Mouse (Mus musculus) lung, postnatal 10 days (tissue): ENCODE data around the gene Dpm2.

ENCODE experiments used
- DNase-seq: peaks from one replicate; pipeline ENCODE4 v3.0.0; 2021

Gene Dpm2

DNA sequence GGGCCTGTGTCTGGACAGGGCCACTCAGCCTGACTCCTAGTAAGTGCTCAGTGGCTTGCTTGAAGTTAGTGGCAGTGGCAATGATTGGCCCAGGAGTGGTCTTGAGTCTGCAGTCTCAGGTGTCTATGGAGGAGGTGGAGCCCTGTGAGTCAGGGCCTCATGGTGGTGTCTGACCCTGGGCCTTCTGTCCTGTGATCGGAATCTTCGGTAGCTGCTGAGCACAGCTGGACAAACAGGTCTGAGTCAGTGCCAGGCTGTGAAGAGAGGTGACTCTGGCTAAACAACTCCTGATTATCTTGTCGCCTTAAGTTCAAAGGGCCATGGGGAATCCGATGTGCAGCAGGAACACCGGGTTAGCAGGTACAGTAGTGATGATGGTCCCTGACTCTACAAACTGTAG lies 23.3 kb upstream of the Dpm2 start:
- DNase-seq, result no peak

DNA sequence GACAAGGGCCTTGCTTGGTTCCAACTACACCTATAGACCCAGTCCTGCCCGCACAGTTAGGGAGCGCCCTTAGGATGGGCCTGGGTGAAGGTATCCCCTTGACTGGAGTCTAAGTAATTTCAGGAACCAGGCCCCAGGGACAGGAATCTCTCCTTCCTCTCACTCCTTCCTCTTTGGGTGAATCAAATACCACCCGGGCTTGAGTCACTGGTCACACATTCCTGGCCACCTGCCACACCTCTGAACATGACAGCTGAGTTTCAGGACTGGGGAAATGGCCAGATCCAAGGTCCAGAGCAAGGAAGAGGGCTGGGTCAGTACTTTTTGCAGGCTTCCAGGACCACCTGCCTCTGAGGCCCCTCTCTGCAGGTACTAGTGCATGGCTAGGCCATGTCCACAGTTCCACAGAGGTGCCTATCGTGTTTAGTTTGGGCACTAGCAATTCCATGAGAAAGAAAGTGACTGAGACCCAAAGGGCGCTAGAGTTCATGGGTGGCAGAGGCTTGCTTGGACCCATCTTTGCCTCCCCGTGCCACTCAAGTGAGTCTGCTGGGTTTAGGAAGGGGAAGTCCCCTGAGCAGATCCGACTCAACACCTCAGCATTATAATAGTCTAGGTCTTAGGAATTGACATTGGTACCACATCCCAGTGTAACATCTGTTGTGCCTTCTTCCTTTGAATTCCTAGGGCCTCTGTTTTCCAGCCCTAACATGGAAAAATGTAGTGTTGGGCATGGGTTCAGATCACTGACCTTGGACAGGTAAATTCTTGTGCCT lies 22.5 kb upstream of the Dpm2 start:
- DNase-seq, result peak; percentile 40

DNA sequence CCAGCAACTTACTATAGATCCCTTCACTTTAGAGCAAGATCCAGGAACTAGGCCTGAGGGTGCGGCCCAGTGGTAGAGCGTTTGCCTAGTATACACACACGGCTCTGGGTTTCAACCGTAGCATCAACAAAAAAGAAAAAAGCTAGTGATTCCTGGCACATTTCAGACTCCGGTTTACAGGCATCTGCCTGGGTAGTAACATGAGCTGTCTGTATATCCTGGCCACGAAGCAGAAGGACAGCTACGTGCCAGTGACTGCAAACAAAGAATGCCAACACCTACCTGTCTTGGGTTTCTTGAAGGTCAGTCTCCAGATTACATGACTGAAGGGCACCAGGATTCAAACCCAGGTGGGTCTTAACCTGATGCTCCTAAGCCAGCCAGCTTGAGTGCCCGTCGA lies 21.5 kb upstream of the Dpm2 start:
- no peak for DNase-seq

DNA sequence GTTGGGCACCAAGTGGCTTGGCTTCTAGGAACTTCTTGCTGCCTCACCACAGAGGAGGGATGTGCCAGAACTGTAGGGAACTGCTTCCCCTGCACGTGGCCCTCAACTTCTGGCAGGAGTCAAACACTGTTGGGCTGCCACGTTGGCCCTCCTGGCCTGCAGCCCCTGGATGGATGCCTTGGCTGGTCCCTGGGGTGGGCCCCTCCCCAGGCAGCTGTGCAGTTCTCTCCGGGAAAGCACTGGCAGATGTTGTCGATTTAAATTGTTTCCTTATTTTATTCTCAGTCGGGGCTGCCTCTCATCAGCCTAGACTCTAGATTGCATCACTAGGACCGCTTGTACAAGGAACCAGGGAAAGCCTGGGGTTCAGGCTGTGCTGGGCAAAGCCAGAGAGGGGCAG lies 20.9 kb upstream of the Dpm2 start:
- peak; percentile 68 for DNase-seq

DNA sequence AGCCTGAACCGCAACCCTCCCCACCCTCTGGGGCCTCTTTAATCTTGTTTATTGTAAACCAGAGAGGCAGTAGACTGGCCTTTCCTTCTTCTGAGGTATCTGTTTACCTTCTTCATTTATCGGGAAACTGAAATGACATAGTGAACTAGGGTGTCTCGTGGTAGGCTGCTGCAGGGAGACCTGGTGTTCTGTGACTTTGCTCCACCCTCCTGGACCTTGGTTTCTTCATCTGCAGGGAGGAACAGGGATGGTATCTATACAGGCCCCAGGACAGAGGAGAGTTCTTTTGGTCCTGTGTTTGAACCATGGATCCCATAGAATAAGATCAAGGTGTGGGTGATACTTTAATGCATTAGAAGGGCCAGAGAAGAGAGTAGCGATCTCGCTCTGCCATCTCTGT lies 19.4 kb upstream of the Dpm2 start:
- DNase-seq, result no peak

DNA sequence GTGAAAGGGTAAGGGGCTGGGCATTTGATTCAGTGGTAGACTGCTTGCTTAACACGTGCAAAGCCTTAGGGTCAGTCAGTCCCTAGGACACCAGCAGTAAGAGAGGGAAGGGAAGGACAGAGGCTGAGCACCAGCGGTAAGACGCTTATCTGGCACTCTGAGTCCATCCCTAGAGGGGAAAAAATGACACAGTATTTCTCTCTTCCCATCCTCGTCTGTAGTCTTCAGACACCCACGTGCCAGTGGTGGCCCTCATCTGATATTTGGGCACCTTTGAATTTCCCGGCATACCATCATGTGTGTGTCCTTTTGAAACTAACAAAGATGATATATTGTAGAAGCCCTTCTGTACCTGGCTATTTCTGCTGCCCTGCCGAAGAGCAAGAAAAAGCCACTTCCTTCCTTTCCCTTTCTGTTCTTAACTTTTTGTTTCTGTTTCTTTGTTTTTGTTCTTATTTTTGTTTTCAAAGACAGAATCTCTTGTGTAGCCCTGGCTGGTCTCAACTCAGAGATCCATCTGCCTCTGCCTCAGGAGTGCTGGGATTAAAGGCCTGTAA lies 17.0 kb upstream of the Dpm2 start:
- no peak for DNase-seq

DNA sequence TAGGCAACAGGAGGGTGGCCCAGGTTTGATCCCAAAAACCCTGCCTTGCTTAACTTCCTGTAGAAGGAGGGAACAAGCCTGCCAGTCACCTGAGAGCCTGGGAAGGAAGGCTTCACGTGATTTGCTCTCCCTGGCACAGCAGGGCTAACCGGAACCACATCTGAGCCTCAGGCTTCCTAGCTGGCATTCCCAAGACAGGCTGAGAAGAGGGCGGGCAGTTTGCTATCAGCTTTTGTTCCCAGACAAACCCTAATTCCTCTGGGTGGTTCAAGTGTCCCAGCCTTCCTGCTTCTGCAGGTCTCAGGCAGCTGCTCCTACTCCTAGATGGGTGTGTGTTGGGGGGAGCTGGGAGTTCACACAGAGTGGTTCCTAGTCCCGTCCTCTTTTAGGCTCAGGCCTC lies 15.2 kb upstream of the Dpm2 start:
- peak; percentile 51 for DNase-seq

DNA sequence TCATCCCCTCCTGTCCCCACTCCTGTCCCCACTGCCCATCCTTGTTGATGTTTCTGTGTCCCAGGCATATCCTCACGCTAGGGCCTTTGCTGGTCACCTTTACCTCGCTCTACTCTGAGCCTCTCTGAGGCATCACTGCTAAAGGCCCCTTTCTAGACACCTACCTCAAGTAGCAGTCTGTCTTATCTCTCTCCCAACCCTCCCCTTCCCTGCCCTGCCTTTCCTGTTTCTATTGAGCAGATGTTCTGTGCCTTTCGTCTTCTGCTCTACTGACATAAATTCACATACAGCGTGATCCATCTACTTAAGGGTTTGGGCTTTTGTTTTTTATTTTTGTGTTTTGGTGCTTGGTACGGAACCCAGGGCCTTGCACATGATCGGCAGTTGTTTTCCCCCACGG lies 14.6 kb upstream of the Dpm2 start:
- no peak for DNase-seq

DNA sequence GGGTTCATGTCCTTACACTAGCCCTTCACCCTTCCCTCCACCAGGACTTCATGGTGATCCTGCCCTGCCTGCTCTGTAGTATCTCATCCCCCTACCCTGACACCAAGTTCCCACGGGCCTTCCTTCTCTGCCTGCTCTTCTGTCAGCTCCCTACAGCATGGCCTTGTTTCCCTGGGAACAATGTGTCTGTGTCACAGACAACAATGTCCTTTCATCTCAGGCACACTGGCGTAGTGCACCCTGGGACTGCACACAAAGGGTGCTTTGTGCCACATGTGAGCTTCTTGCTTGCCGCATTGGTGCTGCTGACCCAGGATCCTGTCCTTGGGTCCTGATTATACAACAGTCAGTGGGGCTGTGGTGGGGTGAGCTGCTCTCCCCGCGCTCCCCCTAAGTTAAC lies 11.1 kb upstream of the Dpm2 start:
- no peak for DNase-seq

DNA sequence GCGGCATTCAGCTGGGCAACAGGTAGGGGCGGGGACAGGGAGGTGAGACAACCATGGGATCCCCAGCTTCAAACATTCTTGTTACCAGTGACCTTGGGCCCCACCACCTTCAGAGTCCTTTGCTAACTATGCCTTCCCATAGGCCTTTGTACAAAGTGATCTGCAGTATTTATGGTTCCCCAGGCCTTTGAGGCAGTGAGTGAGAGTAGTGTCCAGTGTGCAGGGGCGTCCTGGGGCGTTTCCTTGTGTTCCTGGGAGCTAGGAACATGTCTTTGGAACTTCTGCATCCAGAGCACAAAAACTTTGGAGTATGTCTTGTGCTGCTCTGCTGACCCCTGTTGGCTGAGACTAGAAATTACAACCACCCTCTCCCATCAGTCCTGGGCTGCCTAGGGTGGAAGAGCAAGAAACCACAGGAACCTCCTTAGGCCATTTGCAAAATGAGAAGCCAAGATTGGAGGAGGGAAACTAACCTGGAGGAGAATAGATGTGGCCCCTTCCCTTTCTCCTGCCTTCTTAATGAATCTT lies 4.1 kb upstream of the Dpm2 start:
- peak; percentile 86 for DNase-seq

DNA sequence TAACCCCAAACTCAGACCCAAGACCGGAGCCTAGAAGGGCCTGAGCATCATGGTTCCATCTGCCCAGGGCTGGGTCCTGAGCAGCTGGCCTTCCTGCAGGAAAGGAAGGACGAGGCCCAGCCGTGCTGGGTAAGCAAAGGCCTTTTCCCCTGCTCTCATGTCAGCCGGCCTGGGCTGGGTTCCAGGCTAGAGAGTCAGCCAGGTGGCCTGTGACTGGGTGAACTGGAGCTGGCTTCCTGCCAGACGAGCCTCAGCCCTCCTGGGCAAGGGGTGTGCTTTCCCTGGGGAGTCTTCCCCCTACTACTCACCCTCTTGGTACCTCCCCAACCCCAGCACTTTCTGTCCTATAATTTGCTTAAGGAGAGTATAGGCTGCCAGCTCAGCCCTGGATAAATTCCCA lies 2.5 kb upstream of the Dpm2 start:
- peak; percentile 39 for DNase-seq

DNA sequence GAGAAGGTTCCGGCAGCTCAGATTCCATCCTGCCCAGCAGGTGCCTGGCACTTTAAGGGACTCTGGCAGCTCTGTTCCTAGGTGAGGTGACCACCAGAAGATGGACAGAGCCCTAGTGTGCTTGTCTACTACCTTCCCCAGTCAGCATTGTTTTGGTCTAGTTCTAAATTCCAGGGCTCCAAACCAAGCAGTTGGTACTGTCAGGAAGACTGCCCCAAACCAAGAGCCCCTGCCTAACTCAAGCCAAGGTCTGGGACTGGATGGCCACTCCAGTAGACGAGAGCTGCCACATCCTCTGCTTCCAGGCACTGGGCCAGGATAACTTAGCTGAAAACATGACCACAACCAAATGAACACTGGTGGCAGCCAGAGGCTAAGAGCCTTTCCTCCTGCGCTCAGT lies 1.7 kb upstream of the Dpm2 start:
- DNase-seq, result no peak

DNA sequence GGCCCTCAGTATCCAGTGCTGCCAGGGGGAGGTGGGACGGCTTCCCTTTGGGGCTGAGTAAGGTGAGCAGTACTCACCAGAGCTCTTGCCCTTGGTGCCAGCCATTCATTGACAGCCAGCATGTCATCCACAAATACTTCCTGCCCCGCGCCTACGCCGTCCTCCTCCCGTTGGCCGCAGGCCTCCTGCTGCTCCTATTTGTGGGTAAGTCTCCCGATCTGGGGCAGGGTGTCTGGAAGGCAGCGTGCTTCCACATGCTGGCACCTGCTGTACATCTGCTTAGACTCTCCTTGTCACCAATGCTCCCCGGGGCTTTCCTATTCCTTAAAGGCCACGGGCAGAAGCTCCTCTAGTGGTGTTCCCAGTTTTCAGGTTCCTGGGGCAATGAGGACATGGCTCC lies 1.5 kb downstream of the Dpm2 start:
- no peak for DNase-seq

DNA sequence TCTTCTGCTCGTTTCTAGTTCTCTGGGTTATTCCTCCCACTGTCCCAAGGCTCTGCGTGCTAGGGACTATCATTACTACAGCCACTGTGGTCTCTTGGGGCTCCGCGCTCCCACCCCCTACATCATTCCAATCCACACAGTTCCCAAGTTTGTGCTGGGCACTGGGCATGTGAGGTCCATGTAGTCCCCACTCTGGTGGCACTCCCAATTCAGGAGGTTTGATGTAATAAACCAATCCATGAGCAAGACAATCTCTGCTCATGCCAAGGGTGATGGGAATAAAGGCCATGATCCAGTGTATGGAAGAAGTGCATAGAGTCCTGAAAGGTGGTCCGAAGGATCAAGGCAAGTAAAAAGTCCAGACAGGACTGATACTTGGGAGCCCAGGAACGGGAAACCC lies 3.8 kb downstream of the Dpm2 start, which contains the start of gene Pip5kl1:
Gene Pip5kl1 (plus strand): TSS at position 301 of the 400 bp plus-strand sequence.
- DNase-seq, result no peak

DNA sequence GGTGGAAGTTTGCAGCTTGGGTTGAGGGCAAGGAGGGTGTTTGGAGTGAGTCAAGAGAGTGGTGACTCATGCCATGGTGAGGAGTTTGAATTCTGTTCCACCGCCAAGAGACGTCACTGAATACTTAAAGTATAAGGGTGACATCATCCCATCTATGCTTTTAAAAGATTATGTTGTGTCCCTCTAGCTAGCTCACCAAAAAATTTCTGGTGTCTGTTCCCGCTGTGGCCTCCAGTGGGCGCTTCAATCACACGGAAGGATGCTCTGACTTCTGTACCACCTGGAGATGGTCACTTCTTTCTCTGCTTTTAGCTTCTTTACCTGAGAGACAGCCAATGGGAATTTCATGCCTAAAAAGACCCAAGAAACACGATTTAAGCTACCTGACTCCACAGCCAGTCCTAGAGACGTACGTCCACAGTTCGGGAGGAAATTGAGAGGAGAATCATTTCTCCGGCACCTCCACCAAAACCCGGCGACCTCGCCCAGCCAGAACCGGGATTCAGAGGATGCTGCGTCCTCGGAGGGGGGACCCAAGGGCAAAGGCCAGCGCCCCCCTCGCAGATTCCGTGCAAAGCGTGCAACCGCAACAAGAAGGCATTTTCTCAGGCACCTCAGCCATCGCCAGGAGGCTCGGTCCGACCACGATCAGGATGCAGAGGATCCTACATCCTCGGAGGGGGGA lies 4.4 kb downstream of the Dpm2 start:
- DNase-seq, result peak; percentile 65

DNA sequence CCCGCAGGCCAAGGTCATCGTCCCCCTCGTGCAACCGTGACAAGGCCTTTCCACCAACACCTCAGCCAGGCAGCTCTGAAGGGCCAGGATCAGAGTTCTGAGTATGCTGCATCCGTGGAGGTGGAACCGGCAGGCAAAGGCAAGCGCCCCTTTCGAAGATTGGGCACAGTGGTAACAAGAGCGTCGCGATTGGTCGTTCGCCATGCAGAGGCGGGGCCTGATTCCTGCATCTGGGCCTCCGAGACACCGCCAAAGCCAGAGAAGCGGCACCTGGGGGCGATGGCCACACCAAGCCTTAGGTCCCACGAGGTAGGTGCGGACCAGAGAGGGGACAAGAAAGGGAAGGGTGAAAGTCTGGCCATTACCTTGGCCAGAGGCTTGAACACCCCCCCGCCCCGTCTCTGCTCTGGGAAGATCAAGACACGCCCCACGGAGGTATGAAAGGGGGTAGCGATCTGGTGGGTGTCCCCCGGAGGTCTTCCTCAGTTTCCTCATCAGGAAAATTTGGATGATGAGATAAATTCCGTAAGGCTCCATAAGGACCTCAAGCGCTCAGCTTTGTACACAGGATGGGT lies 5.0 kb downstream of the Dpm2 start, which contains the start of gene 9430097D07Rik:
Gene 9430097D07Rik (minus strand): TSS at position 99 of the 575 bp plus-strand sequence.
- DNase-seq, result peak; percentile 37

DNA sequence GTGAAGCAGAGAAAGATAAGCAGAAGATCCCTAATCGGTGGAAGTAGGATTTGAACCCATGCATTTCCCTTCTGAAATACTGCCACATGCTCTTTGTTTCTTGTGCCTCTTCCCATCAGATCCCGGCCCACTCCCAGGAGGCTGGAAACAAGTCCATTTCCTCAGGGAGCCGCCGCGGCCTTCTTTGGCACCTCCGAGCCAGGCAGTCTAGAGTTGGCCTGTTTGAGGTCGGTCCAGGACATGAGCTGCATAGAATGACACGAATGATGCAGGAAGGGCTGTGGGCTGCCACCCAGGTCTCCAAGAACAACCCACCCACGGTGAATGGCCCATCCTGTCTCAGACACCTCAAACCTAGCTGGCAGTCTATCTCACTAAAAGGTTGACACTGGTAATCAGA lies 5.9 kb downstream of the Dpm2 start:
- no peak for DNase-seq

DNA sequence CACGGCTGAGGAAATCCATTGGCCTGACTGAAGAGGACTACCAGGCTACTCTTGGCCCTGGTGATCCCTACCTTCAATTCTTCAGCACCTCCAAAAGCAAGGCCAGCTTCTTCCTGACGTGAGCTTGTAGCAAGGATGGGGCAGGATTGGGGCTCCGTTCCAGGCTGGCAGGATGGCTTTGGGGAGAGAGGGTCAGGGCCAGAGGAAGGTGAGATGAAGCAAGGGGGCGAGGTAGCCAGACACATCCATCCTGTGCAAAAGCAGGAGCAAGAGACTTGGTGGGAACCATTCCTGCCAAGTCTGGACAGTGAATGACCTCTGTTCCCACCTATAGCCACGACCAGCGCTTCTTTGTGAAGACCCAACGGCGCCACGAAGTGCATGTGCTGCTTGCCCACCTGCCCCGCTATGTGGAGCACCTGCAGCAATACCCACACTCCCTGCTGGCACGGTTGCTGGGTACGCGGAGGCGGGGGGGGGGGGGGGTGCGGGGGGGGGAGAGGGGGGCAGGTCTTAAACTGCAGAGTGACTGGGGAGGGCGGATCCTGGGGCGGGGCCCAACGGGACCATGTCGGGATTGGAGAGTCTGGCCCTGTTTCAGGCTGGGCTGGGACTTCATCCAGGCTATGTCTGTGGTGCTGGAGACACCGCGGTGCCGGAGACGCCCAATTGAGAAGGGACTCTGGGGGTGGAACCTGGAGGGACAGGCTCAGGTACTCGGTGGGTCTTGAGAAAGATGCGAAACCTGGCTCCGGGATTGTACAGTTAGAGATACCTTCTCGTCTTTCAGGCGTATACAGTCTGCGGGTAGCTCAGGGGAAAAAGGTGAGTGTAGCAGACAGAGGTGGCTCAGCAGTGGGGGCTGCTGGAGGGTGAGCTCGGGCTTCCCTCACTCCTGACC lies 7.7 kb downstream of the Dpm2 start:
- peak; percentile 71 for DNase-seq

DNA sequence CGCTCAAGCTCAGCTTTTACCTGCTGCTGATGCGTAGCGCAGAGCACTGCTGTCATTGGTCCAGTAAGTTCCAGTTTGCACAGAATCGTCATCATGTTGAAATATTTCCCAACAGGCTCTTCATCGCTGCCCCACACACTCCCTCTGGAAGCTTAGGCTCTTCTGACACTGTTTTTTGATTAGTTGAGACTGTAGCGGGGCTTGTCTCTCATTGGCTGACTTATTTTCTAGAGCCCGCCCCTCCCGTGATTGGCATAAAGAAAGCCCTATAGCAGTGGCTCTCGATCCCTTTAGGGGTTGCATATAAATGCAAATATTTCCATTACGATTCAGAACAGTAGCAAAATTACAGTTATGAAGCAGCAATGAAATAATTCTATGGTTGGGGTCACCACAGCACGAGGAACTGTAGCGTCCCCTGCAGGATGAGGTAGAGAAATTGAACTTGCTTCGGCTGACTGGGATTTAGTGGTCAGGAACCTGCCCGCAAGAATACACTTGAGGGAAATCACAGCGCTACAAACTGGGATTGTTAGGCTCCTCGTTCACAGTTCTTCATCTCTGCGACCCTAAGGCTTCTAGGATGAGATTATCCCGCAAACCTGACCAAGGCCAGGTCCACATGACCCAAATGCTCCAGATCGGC lies 10.9 kb downstream of the Dpm2 start:
- peak; percentile 70 for DNase-seq

DNA sequence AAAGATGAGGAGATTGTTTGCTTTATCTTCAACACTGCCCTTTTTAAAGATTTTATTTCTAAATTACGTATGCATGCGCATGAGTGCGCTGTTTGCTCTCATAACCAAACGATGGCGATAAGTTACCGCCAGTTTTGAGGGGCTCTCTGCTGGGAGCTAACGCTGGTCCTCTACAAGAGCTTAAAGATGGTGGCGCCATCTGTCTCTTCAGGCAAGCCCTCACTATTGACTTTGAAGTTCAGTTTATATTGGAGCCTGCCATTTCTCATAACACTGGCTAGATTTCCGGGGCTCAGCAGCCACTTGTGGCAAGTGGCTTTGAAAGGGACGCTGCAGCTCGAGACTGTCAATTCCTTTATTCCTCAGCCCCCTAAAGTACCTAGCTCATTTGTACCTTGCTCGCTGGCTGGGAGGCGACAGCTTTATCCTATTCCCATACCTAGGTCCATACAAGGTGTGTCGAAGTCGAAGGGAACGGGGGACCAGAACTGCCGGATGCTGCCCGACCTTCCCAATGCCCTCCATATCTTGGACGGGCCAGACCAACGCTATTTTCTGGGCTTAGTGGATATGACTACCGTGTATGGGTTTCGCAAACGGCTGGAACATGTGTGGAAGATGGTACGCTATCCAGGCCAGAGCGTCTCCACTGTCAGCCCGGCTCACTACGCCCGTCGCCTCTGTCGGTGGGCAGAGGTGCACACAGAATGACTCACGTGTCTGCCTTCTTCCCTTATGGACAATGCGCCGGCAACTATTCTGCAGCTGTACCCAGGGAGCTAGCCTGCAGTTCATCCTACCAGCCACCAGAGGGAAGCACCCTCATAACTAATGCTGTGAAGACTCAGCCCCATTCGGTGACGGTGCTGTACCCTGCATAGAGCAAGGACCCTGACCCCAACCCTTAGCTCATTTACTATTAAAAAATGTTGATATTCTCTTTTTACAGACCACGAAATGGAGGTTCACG lies 12.5 kb downstream of the Dpm2 start:
- DNase-seq, result peak; percentile 91
